Mouse (Mus musculus): ENCODE results near the gene Otulinl.

Otulinl gene

GRCm38 (mm10) chr15:27626314-27626713, 55.1 kb downstream of the Otulinl start:
- no peak for TF ChIP-seq POU5F1 (IDR thresholded peaks at IDR 0.05; ENCODE audit: borderline replicate concordance, low read length)
- no peak for TF ChIP-seq NANOG (IDR thresholded peaks at IDR 0.05; ENCODE audit: borderline replicate concordance, low read length)
- TF ChIP-seq CTCF (conservative IDR thresholded peaks at IDR 0.05; ENCODE audit: low read length) = no peak
- peaks cover 69% of the 10 kb centered on the region for H3K4me1 ChIP-seq (replicated peaks; ENCODE audit: low read depth, low read length)
- peaks cover 65% of the 10 kb centered on the region for H3K36me3 ChIP-seq (ENCODE audit: insufficient read depth, low read length)
- no peak overlapping the region for H3K4me3 ChIP-seq (replicated peaks; ENCODE audit: low read length)
- H3K9me3 ChIP-seq (ENCODE audit: low read length) = no peaks in the 10 kb centered on the region
- no peaks in the 10 kb centered on the region for H3K27me3 ChIP-seq (ENCODE audit: insufficient read depth, low read length)

GRCm38 (mm10) chr15:27625890-27626255, 55.5 kb downstream of the Otulinl start:
- Histone ChIP-seq H3K9me3 (ENCODE audit: low read length) (no peaks in the 10 kb centered on the region), H3K4me1 (replicated peaks; ENCODE audit: low read depth, low read length) (peaks cover 69% of the 10 kb centered on the region), H3K36me3 (ENCODE audit: insufficient read depth, low read length) (peaks cover 69% of the 10 kb centered on the region), H3K4me3 (replicated peaks; ENCODE audit: low read length) (no peak overlapping the region; the same call in 1 of the 2 replicates), H3K27me3 (ENCODE audit: insufficient read depth, low read length) (no peaks in the 10 kb centered on the region)
- no peak for TF ChIP-seq NANOG (IDR thresholded peaks at IDR 0.05; ENCODE audit: borderline replicate concordance, low read length)
- no peak for TF ChIP-seq POU5F1 (IDR thresholded peaks at IDR 0.05; ENCODE audit: borderline replicate concordance, low read length)
- no peak for TF ChIP-seq CTCF (conservative IDR thresholded peaks at IDR 0.05; ENCODE audit: low read length)

GRCm38 (mm10) chr15:27625014-27625889, 56.1 kb downstream of the Otulinl start:
- TF ChIP-seq NANOG (IDR thresholded peaks at IDR 0.05; ENCODE audit: borderline replicate concordance, low read length) (no peak), POU5F1 (IDR thresholded peaks at IDR 0.05; ENCODE audit: borderline replicate concordance, low read length) (no peak), CTCF (conservative IDR thresholded peaks at IDR 0.05; ENCODE audit: low read length) (no peak)
- peaks cover 68% of the 10 kb centered on the region for H3K4me1 ChIP-seq (replicated peaks; ENCODE audit: low read depth, low read length)
- peaks cover 75% of the 10 kb centered on the region for H3K36me3 ChIP-seq (ENCODE audit: insufficient read depth, low read length)
- no peak overlapping the region; the same call in 1 of the 2 replicates for H3K4me3 ChIP-seq (replicated peaks; ENCODE audit: low read length)
- H3K9me3 ChIP-seq (ENCODE audit: low read length) = no peaks in the 10 kb centered on the region
- no peaks in the 10 kb centered on the region for H3K27me3 ChIP-seq (ENCODE audit: insufficient read depth, low read length)

- TF ChIP-seq CTCF (conservative IDR thresholded peaks at IDR 0.05; ENCODE audit: low read length) (no peak), NANOG (IDR thresholded peaks at IDR 0.05; ENCODE audit: borderline replicate concordance, low read length) (no peak), POU5F1 (IDR thresholded peaks at IDR 0.05; ENCODE audit: borderline replicate concordance, low read length) (no peak)
- peaks cover 90% of the 10 kb centered on the region for H3K36me3 ChIP-seq (ENCODE audit: insufficient read depth, low read length)
- H3K9me3 ChIP-seq (ENCODE audit: low read length) = no peaks in the 10 kb centered on the region
- H3K4me1 ChIP-seq (replicated peaks; ENCODE audit: low read depth, low read length) = peaks cover 52% of the 10 kb centered on the region
- H3K4me3 ChIP-seq (replicated peaks; ENCODE audit: low read length) = no peak overlapping the region
- no peaks in the 10 kb centered on the region for H3K27me3 ChIP-seq (ENCODE audit: insufficient read depth, low read length)
Observed at GRCm38 (mm10) chr15:27623286-27623685, 58.1 kb downstream of the Otulinl start.

GRCm38 (mm10) chr15:27620475-27621185, 60.7 kb downstream of the Otulinl start:
- no peaks in the 10 kb centered on the region for H3K9me3 ChIP-seq (ENCODE audit: low read length)
- no peaks in the 10 kb centered on the region for H3K27me3 ChIP-seq (ENCODE audit: insufficient read depth, low read length)
- peaks cover 27% of the 10 kb centered on the region for H3K4me1 ChIP-seq (replicated peaks; ENCODE audit: low read depth, low read length)
- peaks cover 91% of the 10 kb centered on the region for H3K36me3 ChIP-seq (ENCODE audit: insufficient read depth, low read length)
- no peak overlapping the region for H3K4me3 ChIP-seq (replicated peaks; ENCODE audit: low read length)
- TF ChIP-seq NANOG (IDR thresholded peaks at IDR 0.05; ENCODE audit: borderline replicate concordance, low read length) (no peak), CTCF (conservative IDR thresholded peaks at IDR 0.05; ENCODE audit: low read length) (no peak), POU5F1 (IDR thresholded peaks at IDR 0.05; ENCODE audit: borderline replicate concordance, low read length) (no peak)

- no peaks in the 10 kb centered on the region for H3K9me3 ChIP-seq (ENCODE audit: low read length)
- H3K27me3 ChIP-seq (ENCODE audit: insufficient read depth, low read length) = no peaks in the 10 kb centered on the region
- peaks cover 91% of the 10 kb centered on the region for H3K36me3 ChIP-seq (ENCODE audit: insufficient read depth, low read length)
- TF ChIP-seq CTCF (conservative IDR thresholded peaks at IDR 0.05; ENCODE audit: low read length) = no peak
- no peak for TF ChIP-seq NANOG (IDR thresholded peaks at IDR 0.05; ENCODE audit: borderline replicate concordance, low read length)
- TF ChIP-seq POU5F1 (IDR thresholded peaks at IDR 0.05; ENCODE audit: borderline replicate concordance, low read length) = no peak
- no peak overlapping the region for H3K4me3 ChIP-seq (replicated peaks; ENCODE audit: low read length)
- H3K4me1 ChIP-seq (replicated peaks; ENCODE audit: low read depth, low read length) = peaks cover 21% of the 10 kb centered on the region
Observed at GRCm38 (mm10) chr15:27619683-27620082, 61.7 kb downstream of the Otulinl start.

GRCm38 (mm10) chr15:27618778-27619533, 62.4 kb downstream of the Otulinl start:
- no peak overlapping the region for H3K4me3 ChIP-seq (replicated peaks; ENCODE audit: low read length)
- H3K9me3 ChIP-seq (ENCODE audit: low read length) = no peaks in the 10 kb centered on the region
- H3K27me3 ChIP-seq (ENCODE audit: insufficient read depth, low read length) = no peaks in the 10 kb centered on the region
- H3K36me3 ChIP-seq (ENCODE audit: insufficient read depth, low read length) = peaks cover 90% of the 10 kb centered on the region
- TF ChIP-seq NANOG (IDR thresholded peaks at IDR 0.05; ENCODE audit: borderline replicate concordance, low read length) (no peak), CTCF (conservative IDR thresholded peaks at IDR 0.05; ENCODE audit: low read length) (no peak), POU5F1 (IDR thresholded peaks at IDR 0.05; ENCODE audit: borderline replicate concordance, low read length) (no peak)
- H3K4me1 ChIP-seq (replicated peaks; ENCODE audit: low read depth, low read length) = peaks cover 20% of the 10 kb centered on the region

- H3K27me3 ChIP-seq (ENCODE audit: insufficient read depth, low read length) = no peaks in the 10 kb centered on the region
- no peak for TF ChIP-seq CTCF (conservative IDR thresholded peaks at IDR 0.05; ENCODE audit: low read length)
- TF ChIP-seq POU5F1 (IDR thresholded peaks at IDR 0.05; ENCODE audit: borderline replicate concordance, low read length) = no peak
- TF ChIP-seq NANOG (IDR thresholded peaks at IDR 0.05; ENCODE audit: borderline replicate concordance, low read length) = no peak
- H3K9me3 ChIP-seq (ENCODE audit: low read length) = no peaks in the 10 kb centered on the region
- no peak overlapping the region for H3K4me3 ChIP-seq (replicated peaks; ENCODE audit: low read length)
- peaks cover 19% of the 10 kb centered on the region; the same call in 1 of the 2 replicates for H3K4me1 ChIP-seq (replicated peaks; ENCODE audit: low read depth, low read length)
- H3K36me3 ChIP-seq (ENCODE audit: insufficient read depth, low read length) = peaks cover 77% of the 10 kb centered on the region
Observed at GRCm38 (mm10) chr15:27617227-27617626, 64.2 kb downstream of the Otulinl start.

All from E14TG2a.4 (cell line).